Mouse (Mus musculus): ENCODE results near the gene Lrrc3c. TPM values are rescaled to one million over a fixed set of nuclear protein-coding genes. Genes with fewer than 3 reads are reported as not detected.
"Not testable (repeated sequence)": the region's sequence is repeated elsewhere in the genome, so short reads cannot be mapped to it uniquely, and the experiment has no call there.

Gene Lrrc3c
- polyA plus RNA-seq, 1 experiment from 2014 or later, result not detected

- H3K9me3 ChIP-seq (ENCODE audit: control insufficient read depth, low read length), result no peaks in the 10 kb centered on the region
- H3K4me3 ChIP-seq (ENCODE audit: low read length), result no peak overlapping the region
- no peaks in the 10 kb centered on the region for H3K36me3 ChIP-seq (ENCODE audit: control insufficient read depth, insufficient read depth, low read length)
- no peaks in the 10 kb centered on the region for H3K27me3 ChIP-seq (replicated peaks; ENCODE audit: control insufficient read depth, insufficient read depth, low read length)
- no peak overlapping the region for H3K4me2 ChIP-seq (ENCODE audit: low read length)
- 14% methylated on average over 3 of the region's 3 CpGs for whole genome bisulfite sequencing
- H3K27ac ChIP-seq (ENCODE audit: low read depth, low read length), result no peak overlapping the region
- H3K4me1 ChIP-seq (ENCODE audit: control insufficient read depth, insufficient read depth, low read depth, low read length), result no peaks in the 10 kb centered on the region
- no peak overlapping the region for H3K9ac ChIP-seq (ENCODE audit: low read depth, low read length)
- no peak for ATAC-seq
Measured at GRCm38 (mm10) chr11:98606763-98607162, 8.7 kb downstream of the Lrrc3c start.

- 0 out of 2 replicates have a peak, but pooled peaks cover 2% of the 10 kb centered on the region for H3K9me3 ChIP-seq (ENCODE audit: control insufficient read depth, low read length)
- H3K4me2 ChIP-seq (ENCODE audit: low read length), result no peak overlapping the region
- no peak overlapping the region for H3K27ac ChIP-seq (ENCODE audit: low read depth, low read length)
- H3K27me3 ChIP-seq (replicated peaks; ENCODE audit: control insufficient read depth, insufficient read depth, low read length), result no peaks in the 10 kb centered on the region
- no peaks in the 10 kb centered on the region for H3K36me3 ChIP-seq (ENCODE audit: control insufficient read depth, insufficient read depth, low read length)
- H3K9ac ChIP-seq (ENCODE audit: low read depth, low read length), result no peak overlapping the region
- no peak for ATAC-seq
- no peak overlapping the region for H3K4me3 ChIP-seq (ENCODE audit: low read length)
- WGBS, result 94% methylated on average over 13 of the region's 13 CpGs
- H3K4me1 ChIP-seq (ENCODE audit: control insufficient read depth, insufficient read depth, low read depth, low read length), result no peaks in the 10 kb centered on the region
Measured at GRCm38 (mm10) chr11:98620791-98621190, 22.7 kb downstream of the Lrrc3c start.

GRCm38 (mm10) chr11:98623981-98624380 is 25.9 kb downstream of the Lrrc3c start:
- WGBS, result 86% methylated on average over 6 of the region's 6 CpGs
- H3K27ac ChIP-seq (ENCODE audit: low read depth, low read length); H3K4me1 ChIP-seq (ENCODE audit: control insufficient read depth, insufficient read depth, low read depth, low read length); H3K4me2 ChIP-seq (ENCODE audit: low read length); H3K9me3 ChIP-seq (ENCODE audit: control insufficient read depth, low read length); H3K36me3 ChIP-seq (ENCODE audit: control insufficient read depth, insufficient read depth, low read length); H3K4me3 ChIP-seq (ENCODE audit: low read length); H3K9ac ChIP-seq (ENCODE audit: low read depth, low read length); H3K27me3 ChIP-seq (replicated peaks; ENCODE audit: control insufficient read depth, insufficient read depth, low read length); ATAC-seq: not testable (repeated sequence)

DNA sequence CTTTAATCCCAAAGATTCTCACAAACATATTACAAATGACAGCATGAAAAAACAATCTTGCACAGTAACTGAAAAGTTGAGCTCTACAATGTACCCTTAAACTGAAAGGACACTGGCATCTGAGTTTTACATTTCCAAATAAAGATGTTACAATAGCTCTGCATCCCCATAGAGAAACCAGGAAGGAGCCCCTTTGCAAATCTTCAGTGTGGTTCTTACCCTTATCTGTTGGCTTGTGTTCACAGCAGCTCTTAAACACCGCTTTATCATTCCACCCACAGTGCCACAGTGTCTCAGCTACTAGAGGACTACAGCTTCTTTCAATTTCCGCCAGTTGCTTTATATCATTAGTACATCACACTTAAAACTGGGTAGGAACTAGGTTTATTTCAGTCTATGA is 26.3 kb downstream of the Lrrc3c start:
- not testable (repeated sequence) for H3K9ac ChIP-seq (ENCODE audit: low read depth, low read length)

DNA sequence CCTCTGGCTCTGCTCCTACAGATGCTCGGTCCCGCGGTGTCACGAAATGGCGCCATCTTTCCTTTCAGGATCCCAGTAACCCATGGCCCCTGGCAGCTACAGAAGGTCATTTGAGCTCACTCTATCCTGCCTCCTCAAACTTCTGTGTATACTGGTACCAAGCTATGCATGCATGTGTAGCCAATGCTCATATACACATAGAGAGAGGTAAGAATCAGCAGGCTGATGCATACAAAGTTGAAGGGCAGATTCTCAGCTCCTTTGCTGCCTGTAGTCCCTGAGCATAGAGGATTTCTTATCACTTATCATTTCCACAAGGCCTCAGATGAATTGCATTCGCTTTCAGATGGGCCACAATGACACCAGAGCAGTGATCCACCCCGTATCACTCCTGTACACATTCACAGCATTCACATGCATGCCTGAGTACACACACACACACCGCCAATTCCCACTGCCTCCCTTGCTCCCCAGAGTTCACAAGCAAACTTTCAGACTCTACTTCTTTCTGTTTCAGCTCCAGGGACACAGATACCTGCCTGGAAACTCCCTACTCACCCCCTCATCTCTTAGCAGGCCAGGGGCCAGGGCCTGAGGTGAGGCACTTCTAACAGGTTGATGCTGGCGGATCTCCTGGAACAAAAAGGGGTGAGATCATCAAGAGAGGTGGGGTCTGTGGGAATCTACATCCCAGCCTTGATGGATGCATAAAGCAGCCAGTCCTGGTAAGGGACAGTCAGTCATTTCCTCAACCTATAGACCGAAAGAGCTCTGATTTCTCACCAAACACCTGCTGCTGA is 27.7 kb downstream of the Lrrc3c start, which contains the start of the genes Gm12355 and Gsdma3:
Gm12355 (minus strand) TSS at position 51 of the 800 bp plus-strand sequence.
Gsdma3 (plus strand) TSS at position 750 of the 800 bp plus-strand sequence.
- Histone ChIP-seq H3K4me1 (ENCODE audit: control insufficient read depth, insufficient read depth, low read depth, low read length) (no peaks in the 10 kb centered on the region), H3K9me3 (ENCODE audit: control insufficient read depth, low read length) (0 out of 2 replicates have a peak, but pooled peaks cover 2% of the 10 kb centered on the region), H3K27ac (ENCODE audit: low read depth, low read length) (no peak within 1 kb of the TSS), H3K4me2 (ENCODE audit: low read length) (no peak within 1 kb of the TSS), H3K4me3 (ENCODE audit: low read length) (no peak within 1 kb of the TSS), H3K36me3 (ENCODE audit: control insufficient read depth, insufficient read depth, low read length) (no peaks in the 10 kb centered on the region), H3K9ac (ENCODE audit: low read depth, low read length) (no peak within 1 kb of the TSS), H3K27me3 (replicated peaks; ENCODE audit: control insufficient read depth, insufficient read depth, low read length) (no peaks in the 10 kb centered on the region)
- 91% methylated on average over 10 of the region's 10 CpGs for WGBS
- ATAC-seq, result no peak

More for the DNA sequence above, 26.3 kb downstream of the Lrrc3c start:
- not testable (repeated sequence) for H3K4me1 ChIP-seq (ENCODE audit: control insufficient read depth, insufficient read depth, low read depth, low read length); H3K9me3 ChIP-seq (ENCODE audit: control insufficient read depth, low read length); H3K27ac ChIP-seq (ENCODE audit: low read depth, low read length); H3K4me2 ChIP-seq (ENCODE audit: low read length); H3K27me3 ChIP-seq (replicated peaks; ENCODE audit: control insufficient read depth, insufficient read depth, low read length); ATAC-seq; H3K36me3 ChIP-seq (ENCODE audit: control insufficient read depth, insufficient read depth, low read length); H3K4me3 ChIP-seq (ENCODE audit: low read length)
- WGBS, result 95% methylated on average over 2 of the region's 2 CpGs

- Histone ChIP-seq H3K36me3 (ENCODE audit: control insufficient read depth, insufficient read depth, low read length) (no peaks in the 10 kb centered on the region), H3K9me3 (ENCODE audit: control insufficient read depth, low read length) (0 out of 2 replicates have a peak, but pooled peaks cover under 1% of the 10 kb centered on the region), H3K27me3 (replicated peaks; ENCODE audit: control insufficient read depth, insufficient read depth, low read length) (no peaks in the 10 kb centered on the region), H3K4me2 (ENCODE audit: low read length) (no peak overlapping the region), H3K4me1 (ENCODE audit: control insufficient read depth, insufficient read depth, low read depth, low read length) (no peaks in the 10 kb centered on the region), H3K4me3 (ENCODE audit: low read length) (no peak overlapping the region), H3K27ac (ENCODE audit: low read depth, low read length) (no peak overlapping the region), H3K9ac (ENCODE audit: low read depth, low read length) (no peak overlapping the region)
- no peak for ATAC-seq
- WGBS, result 88% methylated on average over 3 of the region's 3 CpGs
Measured at GRCm38 (mm10) chr11:98628706-98629105, 30.6 kb downstream of the Lrrc3c start.

- no peaks in the 10 kb centered on the region for H3K4me1 ChIP-seq (ENCODE audit: control insufficient read depth, insufficient read depth, low read depth, low read length)
- no peak overlapping the region for H3K4me2 ChIP-seq (ENCODE audit: low read length)
- no peak overlapping the region for H3K27ac ChIP-seq (ENCODE audit: low read depth, low read length)
- no peak overlapping the region for H3K9ac ChIP-seq (ENCODE audit: low read depth, low read length)
- H3K9me3 ChIP-seq (ENCODE audit: control insufficient read depth, low read length), result no peaks in the 10 kb centered on the region
- 90% methylated on average over 5 of the region's 5 CpGs for WGBS
- H3K36me3 ChIP-seq (ENCODE audit: control insufficient read depth, insufficient read depth, low read length), result no peaks in the 10 kb centered on the region
- H3K4me3 ChIP-seq (ENCODE audit: low read length), result no peak overlapping the region
- H3K27me3 ChIP-seq (replicated peaks; ENCODE audit: control insufficient read depth, insufficient read depth, low read length), result no peaks in the 10 kb centered on the region
- ATAC-seq, result no peak
Measured at GRCm38 (mm10) chr11:98630646-98631045, 32.6 kb downstream of the Lrrc3c start.

GRCm38 (mm10) chr11:98635312-98635970 is 37.4 kb downstream of the Lrrc3c start:
- not testable (repeated sequence) for ATAC-seq; H3K9me3 ChIP-seq (ENCODE audit: control insufficient read depth, low read length); H3K4me2 ChIP-seq (ENCODE audit: low read length); H3K36me3 ChIP-seq (ENCODE audit: control insufficient read depth, insufficient read depth, low read length); H3K27me3 ChIP-seq (replicated peaks; ENCODE audit: control insufficient read depth, insufficient read depth, low read length); H3K4me1 ChIP-seq (ENCODE audit: control insufficient read depth, insufficient read depth, low read depth, low read length); H3K4me3 ChIP-seq (ENCODE audit: low read length); H3K9ac ChIP-seq (ENCODE audit: low read depth, low read length); H3K27ac ChIP-seq (ENCODE audit: low read depth, low read length)
- 42% methylated on average over 10 of the region's 10 CpGs for WGBS

DNA sequence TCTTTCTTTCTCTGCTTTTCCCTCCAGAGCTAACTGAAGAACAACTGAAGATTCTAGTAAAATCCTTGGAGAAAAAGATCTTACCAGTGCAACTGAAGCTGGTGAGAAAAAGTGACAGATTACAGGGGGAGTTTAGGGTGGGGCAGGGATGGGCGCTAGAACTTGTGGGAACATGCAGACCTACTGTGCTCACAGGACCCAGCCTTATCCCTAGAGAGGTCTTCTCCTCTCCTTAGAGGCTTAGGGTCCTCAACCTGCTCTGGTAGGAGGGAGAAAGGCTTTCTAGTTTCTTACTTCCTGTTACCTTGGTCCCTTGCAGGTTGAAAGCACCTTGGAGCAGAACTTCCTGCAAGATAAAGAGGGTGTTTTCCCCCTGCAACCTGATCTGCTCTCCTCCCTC is 39.4 kb downstream of the Lrrc3c start:
- Histone ChIP-seq H3K4me1 (ENCODE audit: control insufficient read depth, insufficient read depth, low read depth, low read length) (no peaks in the 10 kb centered on the region), H3K4me2 (ENCODE audit: low read length) (no peak overlapping the region), H3K9me3 (ENCODE audit: control insufficient read depth, low read length) (no peaks in the 10 kb centered on the region), H3K36me3 (ENCODE audit: control insufficient read depth, insufficient read depth, low read length) (no peaks in the 10 kb centered on the region), H3K27ac (ENCODE audit: low read depth, low read length) (no peak overlapping the region), H3K9ac (ENCODE audit: low read depth, low read length) (no peak overlapping the region), H3K27me3 (replicated peaks; ENCODE audit: control insufficient read depth, insufficient read depth, low read length) (no peaks in the 10 kb centered on the region), H3K4me3 (ENCODE audit: low read length) (no peak overlapping the region)
- WGBS, result 78% methylated on average over 1 of the region's 1 CpGs
- no peak for ATAC-seq

All from hindbrain, embryonic 16.5 days (tissue).